Mouse (Mus musculus): ENCODE results near the gene Dusp15. TPM values are rescaled to one million over a fixed set of nuclear protein-coding genes. Genes with fewer than 3 reads are reported as not detected.

Gene Dusp15
- total RNA-seq, 2 experiments from 2014 or later = 16.2 to 18.2 TPM

DNA sequence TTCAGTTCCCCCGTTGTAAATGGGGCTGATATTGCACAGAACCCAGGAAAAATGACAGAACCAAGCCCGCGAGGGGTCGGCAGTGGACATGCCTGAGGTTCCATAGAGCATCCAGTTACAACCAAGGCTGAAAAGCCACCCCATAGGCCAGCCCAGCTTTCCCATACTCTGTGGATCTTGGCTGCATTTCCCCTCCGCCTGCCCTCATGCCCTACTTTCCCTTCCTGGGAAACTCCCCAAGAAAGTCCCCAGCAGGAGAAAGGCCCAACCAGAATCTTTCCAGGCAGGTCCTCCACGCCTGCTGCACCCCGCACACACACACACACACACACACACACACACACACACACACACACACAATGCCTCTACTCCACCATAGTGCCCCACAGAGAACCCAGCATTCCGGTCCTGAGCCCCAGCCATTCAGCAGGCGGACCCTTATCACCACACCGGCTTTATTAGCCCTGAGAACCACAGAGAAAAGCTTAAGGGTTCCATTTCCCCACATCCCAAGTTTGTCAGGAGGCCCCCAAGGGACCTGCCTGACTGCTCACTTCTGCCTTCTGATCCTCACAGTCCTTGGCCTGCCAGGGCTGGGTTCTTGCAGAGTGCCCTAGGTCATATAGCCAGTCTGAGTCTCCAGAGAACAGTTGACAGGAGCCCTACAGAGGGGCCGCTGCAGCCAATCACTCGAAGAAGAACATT lies 19.9 kb downstream of the Dusp15 start:
- DNase-seq (ENCODE audit: low spot score in 2 of 2) = no peak

DNA sequence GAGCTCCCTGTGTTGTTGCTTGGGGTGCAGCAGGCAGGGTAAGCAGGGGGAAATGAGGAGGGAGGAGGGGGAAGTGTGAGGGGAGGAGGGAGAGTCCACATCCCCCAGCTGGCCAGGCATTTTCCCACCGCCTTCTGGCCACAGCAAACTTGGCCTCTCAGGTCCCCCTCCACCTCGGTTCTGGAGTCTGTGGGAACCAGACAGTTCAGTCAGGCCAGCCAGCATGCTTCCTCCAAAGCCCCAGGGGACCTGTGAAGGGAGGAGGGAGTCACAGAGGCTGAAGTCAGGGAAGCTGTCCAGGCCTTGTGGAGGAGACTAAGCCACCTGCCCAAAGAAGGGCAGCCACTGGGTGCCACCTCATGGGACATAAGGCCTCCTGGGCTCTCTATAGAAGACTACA lies 21.2 kb downstream of the Dusp15 start:
- no peak for DNase-seq (ENCODE audit: low spot score in 2 of 2)

DNA sequence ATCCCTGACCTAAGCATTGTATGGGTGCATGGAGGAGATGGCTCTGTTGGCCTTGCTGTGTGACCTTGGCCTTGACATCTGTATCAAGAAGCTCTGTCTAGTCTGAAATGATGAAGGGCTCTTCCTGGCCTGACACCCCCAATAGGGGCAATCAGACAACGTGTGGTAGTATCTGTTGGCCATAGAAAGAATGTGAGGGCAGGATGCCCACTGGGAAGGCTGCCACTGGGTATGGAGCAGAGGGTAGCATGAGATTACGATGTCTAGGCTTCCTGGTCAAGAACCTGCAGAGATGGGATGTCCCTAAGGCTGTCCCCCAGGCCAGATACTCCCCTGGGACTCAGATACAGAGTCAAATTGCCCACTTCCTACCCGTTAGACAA lies 22.5 kb downstream of the Dusp15 start:
- DNase-seq (ENCODE audit: low spot score in 2 of 2) = no peak

DNA sequence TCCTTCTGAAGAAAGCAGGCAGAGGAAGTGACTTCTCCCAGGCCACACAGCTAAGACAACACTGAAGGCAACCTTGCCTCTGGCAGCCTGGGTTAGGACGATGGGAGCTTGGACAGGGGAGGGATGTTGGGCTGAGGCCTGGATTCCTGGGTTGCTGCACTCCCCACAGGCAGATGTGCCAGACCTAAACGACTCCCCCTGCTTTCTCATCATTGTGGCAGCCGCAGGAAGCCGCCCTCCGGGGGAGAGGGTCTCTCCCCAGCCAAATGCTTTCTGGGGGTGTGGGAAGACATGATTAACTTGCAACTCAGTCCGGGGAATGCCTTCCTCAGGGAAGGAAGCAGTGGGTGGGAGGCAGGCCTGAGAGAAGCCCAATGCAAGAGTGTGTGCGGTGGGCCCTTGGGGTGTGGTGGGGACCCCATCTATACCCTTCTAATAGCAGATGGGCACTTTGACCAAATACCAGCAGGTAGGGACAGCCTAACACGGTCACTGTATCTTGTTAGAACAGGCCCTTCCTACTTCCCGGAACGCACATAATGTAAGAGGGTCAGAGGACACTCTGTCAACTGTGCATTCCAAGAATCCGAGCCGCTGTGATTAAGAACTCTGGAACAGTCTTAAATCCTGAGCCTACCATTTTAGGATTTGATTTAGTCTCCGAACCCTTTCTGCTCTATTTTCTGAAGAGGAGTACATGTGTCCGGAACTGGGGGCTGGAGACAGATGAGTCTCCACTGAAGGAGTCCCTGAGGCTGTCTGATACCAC lies 23.1 kb downstream of the Dusp15 start:
- DNase-seq (ENCODE audit: low spot score in 2 of 2) = no peak

DNA sequence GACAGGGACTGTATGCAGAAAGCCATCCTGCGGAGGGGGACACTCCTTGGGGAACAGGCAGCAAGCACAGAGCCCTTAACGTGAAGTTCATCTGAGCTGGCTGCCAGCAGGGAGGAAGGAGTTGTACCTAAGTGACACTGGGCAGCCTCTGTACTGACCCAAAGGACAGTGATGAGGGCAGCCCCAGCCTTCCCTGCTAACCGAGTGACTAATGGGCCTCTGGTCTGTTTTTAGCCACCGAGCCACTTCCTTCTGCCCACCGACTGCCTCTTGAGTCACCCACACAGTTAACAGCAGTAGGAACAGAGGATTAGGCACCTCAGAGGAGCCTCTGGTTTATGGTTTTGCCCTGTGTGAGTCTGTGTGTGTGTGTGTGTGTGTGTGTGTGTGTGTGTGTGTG lies 24.1 kb downstream of the Dusp15 start:
- no peak for DNase-seq (ENCODE audit: low spot score in 2 of 2)

DNA sequence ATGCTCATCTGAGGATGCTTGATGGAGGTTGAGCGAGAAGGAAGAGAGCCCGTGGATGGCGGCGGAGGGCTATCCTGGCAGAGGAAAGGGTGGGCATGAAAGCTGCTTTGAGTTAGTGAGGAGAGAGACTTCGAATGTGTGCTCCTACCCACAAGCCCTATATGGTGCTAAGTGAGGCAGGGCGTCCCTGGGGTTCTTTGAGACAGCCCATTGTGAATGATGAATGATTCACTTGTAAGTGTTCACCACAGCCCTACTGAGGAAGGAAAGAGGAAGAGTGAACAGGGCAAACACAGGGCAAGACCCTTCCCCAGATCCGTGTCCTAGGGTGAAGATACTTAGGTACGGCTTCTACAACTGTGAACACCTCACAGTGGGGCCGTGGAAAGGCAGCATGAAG lies 24.6 kb downstream of the Dusp15 start:
- no peak for DNase-seq (ENCODE audit: low spot score in 2 of 2)

DNA sequence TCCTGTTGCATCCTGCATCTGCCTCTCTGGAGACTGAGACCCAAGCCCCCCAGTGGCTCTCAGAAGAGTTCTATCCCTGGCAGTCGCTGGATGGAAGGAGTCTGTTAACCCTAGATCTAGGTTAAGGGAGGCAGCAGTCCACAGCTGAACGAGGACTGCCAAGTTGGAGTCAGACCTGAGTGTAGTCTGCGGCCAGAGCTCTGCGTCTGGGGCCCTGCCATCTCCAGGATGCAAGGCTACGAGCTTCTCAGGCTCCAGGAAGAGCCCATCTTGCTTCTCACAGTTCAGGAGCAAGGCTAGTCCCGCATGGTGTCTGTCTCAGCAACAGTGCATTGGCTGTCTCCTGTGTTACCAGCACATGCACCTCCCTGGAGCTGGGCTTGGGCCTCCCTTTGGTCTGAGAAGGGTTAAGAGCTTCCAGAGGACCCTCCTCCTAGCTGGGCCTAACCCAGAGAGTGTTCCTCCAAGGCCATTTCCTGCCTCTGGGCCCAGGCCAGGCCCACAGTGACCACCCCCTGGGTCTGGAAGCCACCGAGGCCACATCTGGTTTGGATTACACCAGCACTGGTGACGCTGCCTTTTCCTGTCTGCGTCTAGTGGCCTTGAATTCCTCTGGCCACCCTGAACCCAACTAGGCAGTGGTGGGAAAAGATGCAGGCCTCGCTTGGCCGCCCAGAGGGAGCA lies 26.2 kb downstream of the Dusp15 start:
- DNase-seq (ENCODE audit: low spot score in 2 of 2) = no peak

DNA sequence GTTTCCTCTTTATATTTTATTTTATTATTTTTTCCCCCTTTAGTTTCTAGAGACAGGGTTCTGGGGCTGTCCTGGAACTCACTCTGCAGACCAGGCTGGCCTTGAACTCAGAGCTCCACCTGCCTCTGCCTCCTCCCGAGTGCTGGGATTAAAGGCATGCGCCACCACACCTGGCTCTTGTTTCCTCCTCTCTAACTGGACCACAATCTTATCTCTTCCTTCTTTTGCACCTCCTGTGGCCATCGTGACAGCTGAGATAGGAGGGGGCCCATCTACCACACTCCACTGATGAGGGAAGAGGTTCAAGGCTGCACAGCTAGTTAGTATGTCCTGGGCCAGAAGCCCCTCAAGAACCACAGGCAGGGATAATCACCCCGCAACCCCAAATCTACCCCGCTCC lies 27.0 kb downstream of the Dusp15 start:
- no peak for DNase-seq (ENCODE audit: low spot score in 2 of 2)

DNA sequence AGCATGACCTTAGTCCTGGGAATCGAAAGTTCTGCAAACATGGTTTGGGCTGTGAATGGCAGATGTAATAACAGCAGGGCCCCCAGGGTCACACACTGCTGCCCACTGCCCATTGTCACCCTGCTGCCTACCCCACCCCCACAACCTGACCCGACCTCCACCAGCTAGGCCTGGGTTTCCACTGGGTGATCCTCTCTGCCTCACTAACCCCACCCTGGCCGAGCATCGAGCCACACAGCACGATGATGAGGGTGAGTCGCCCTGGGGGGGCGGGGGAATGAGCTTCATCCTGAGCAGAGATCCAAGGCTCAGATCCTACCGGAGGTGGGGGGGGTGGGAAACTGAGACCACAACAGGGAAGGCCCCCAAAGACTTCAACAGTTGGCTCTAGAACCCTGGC lies 27.4 kb downstream of the Dusp15 start:
- no peak for DNase-seq (ENCODE audit: low spot score in 2 of 2)

DNA sequence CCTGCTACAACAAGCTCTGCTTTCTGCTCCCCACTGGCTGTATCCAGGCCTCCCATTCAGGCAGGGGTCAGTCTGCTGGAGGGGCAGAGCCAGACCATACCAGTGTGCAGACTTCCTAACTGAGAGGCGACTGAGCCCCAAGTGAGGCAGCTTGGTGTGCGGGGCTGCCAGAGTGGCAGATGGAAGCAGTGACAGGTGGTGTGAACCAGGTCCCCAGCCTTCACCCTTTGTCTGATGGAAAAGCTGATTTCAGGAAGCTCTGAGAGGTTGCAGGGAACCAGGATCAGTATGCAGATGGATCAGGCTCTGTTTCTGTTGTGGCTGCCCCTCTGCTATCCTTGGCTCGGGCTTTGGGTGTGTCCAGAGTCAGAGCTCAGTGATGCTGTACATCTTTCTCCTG lies 27.9 kb downstream of the Dusp15 start:
- no peak for DNase-seq (ENCODE audit: low spot score in 2 of 2)

DNA sequence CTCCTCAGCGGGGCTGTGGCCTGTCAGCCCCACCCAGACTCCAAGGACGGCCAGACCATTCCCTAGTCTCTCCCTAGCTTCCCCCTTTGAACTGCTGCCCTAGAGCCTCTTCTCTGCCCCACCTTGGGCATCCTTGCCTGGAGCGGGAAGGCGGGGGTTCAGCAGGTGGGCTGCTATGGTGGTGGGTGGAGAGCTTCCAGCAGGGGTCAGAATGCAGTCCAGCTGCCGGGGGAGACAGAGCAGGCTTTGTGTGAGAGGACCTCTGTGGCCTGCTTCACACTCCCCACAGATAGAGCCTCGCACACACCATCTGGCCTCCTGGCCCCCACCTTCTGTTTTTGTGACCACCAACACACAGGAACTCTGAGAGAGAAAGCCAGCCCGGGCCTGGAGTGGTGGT lies 29.1 kb downstream of the Dusp15 start:
- DNase-seq (ENCODE audit: low spot score in 2 of 2) = no peak

DNA sequence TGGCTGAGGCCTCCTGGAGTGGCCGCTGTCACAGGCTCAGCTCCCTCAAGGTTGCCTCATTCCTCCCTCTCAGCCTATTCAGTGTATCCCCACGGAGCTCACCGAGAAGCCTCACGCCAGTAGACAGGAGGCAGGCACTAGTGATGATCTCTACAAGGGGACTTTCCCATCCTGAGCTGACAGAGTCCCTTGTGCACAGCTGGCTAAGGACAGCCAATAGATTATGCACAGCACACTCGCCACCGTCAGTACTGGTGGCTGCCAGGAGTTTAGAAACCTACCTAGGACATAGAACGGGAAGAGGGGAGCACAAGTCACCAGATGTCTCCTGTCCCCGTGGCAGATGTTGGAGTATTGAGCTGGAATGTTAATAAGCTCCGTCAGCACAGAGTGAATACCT lies 33.8 kb downstream of the Dusp15 start:
- no peak for DNase-seq (ENCODE audit: low spot score in 2 of 2)

DNA sequence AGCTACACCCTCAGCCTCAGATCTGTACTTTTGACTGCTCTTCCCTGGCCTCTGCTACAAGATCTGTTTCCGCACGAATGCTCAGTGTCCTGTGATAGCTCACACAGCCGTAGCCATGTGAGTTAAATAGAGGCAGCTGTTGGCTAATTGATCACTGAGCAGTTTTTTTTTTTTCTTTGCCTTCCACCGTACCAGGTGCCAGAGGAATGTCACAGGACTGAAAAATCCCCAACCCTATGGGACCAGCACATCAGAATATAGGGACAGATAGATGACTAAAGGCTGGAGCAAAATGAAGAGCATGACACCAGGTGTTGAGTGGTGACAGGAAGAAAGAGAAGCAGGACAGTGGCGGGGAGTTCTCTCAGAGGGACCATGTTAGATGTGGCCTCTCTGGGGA lies 35.4 kb downstream of the Dusp15 start:
- DNase-seq (ENCODE audit: low spot score in 2 of 2) = no peak

DNA sequence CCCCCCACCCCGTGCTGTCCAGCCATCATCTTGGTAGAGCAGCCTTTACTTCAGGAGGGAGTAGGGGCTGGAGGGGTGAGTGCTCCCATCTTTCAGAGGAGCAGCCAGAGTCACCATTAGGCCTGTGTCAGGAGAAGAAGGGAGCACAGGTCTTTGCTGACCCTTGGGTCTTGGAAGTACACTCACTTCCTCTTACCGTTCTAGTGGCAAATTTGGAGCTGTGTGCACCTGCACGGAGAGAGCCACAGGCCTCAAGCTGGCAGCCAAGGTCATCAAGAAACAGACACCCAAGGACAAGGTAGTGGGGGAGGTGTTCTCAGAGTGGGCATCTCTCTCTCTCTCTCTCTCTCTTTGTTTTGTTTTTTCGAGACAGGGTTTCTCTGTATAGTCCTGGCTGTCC lies 36.0 kb downstream of the Dusp15 start:
- no peak for DNase-seq (ENCODE audit: low spot score in 2 of 2)

DNA sequence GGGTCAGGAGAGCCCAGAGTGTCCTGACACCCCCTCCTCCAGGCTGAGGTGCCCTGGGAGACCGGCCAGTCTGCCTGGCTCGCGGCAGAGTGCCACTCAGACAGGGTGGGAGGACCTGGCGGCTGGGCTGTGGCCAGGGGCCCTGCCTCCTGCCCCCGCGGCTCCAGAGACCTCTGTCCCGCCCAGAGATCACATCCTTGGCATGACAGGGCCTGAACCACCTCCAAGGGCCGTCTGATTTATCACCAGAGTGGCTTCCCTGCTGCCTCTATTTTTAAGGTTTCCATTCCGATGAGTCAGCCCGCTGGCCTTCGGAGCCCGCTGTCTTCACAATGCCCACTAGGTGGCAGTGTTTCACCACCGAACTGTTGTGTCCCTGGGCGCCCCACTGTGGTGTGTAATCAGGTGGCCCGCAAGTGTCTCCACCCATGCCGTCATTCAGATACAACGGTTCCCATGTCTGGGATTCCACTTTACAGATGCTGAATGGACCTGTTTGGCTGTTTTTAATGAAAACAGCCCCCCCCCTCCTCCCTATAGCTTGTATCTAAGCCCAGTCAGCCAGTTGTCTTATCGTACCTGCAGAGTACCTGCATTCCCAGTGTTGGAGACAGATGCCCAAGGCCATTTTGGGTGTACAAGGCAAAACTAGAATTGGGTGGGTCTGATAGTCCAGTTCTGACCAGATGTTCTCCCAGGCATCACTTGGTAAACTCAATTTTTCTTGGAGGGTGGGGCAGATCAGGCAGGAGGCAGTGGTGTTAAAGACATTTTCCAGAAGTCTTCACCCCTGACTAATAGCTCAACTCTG lies 37.0 kb downstream of the Dusp15 start:
- DNase-seq (ENCODE audit: low spot score in 2 of 2) = peak; percentile 91 to 92

DNA sequence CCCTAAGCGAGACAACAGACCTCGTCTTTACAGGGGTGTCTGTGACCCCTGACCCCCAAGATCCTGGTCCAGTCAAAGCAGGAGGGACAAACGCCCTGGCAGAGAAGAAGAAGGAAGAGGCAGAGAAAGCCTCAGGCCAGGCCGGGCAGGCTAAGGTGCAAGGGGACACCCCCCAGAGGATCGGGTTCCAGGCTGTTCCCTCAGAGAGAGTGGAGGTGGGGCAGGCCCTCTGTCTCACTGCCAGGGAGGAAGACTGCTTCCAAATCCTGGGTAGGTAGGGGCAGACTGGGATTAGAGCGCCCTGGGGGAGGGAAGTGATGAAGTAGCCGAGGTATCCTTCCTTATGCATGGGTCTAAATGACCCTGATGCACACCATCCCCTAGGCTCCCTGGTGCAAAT lies 38.0 kb downstream of the Dusp15 start:
- DNase-seq (ENCODE audit: low spot score in 2 of 2) = no peak

DNA sequence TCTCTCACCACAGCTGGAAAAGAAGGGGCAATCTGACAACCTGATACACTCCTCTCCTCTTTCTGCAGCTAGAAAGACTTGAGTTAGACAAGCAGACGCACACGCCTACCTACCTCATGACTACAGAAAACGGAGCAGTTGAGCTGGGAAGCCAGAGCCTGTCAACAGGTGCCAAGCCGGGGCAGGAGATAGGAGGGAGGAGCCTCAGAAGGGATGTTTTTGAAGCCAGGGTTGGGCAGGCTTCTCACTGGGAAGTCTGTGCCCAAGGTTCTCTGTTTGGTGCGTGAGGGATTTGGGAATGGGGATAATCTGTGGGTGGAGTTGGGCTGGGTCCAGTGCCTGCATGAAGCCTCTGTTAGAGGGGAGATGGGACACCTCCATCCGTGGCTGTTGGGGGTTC lies 40.1 kb downstream of the Dusp15 start:
- DNase-seq (ENCODE audit: low spot score in 2 of 2) = no peak

DNA sequence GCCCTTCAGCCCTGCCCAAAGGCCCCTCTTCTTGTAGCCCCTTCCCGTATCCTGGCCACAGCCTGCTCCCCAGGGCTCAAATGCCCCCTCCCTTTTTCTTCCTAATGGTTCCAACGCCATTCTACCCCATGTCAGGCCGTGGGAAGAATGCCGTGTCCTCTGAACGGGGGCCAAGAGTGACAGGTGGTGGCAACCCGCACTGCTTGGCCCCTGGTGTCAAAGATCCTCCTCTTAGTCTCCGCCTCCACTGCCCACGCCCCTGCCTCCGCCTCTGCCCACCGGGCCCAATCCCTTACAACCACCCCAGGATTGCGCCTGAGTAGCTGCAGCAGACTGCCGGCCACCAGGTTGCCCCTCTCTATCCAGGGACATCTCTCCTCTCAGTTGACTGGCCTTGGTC lies 40.5 kb downstream of the Dusp15 start, which contains the start of gene Mylk2:
Gene Mylk2, plus strand, starts transcription at position 322 of the 400 bp plus-strand sequence.
- no peak for DNase-seq (ENCODE audit: low spot score in 2 of 2)

DNA sequence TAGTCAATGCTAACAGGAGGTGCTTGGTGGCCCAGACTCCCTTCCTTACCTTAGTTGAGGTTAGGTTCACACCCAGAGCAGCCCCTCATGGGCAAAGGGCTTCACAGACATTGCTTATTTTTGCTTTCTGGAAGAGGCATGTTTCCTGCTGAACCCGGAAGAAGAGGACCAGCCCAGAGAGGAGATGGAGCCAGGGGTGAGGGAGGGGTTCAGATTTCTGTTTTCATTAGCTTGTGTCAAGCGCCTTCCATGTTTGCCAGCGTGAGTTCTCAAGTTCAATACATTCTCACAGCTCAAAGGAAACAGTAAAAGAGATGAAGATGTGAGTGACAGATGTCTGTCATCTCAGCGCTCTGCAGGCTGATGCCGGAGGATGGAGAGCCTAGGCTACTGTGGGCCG lies 41.6 kb downstream of the Dusp15 start:
- no peak for DNase-seq (ENCODE audit: low spot score in 2 of 2)

DNA sequence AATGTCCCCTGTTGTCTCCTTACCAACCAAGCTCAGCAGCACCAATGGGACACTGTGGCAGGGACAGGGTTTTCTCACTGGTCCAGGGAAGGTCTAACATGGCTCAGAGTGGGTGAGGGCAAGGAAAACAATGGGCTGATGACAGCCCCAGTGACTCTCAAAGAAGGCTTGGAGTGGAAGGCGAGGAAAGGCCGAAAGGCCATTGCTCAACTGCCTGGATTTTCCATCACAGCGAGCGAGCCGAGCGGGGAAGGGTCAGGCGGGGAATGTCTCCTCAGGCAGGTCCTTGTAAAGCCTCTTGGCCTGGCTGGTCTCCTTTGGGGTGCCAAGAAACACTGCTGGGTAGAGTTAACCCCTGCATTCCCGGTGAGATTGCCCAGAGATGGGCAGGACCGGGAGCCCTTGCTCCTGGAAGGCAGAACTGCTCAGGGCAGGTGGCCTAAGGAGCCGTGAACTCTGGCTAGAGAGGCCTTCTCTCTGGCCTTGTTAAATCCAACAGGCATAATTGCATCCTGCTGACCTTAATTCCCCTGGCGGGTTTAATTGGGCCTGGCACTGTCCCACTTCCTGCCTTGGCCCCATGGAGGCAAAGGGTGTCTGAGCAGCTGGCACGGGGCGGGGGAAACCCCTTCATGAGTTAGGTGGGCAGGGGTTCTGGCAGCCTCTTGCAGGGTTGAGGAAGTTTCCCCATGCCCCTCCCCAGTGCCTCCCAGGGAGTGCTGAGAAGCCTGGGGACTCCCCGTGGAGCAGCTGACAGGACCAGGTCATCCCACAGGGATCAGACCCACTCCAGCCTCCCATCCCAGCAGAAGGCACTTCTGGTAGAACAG lies 44.2 kb downstream of the Dusp15 start:
- DNase-seq (ENCODE audit: low spot score in 2 of 2) = no peak

Data from left cerebral cortex, adult 18-20 months (tissue).